Mouse (Mus musculus) effector memory CD4-positive, alpha-beta T cell, adult 7 months (primary cell): ENCODE data around the gene Ldhc. TPM values are rescaled to one million over a fixed set of nuclear protein-coding genes. Genes with fewer than 3 reads are reported as not detected.

ENCODE experiments used
- polyA plus RNA-seq: library from polyadenylated mRNA; unstranded; fragments of 100-300 nt; shearing (Covaris generic); gene quantifications from one replicate; pipeline ENCODE4 v1.2.1, GENCODE M21; 2017

The Ldhc gene
- polyA plus RNA-seq: not detected

DNA sequence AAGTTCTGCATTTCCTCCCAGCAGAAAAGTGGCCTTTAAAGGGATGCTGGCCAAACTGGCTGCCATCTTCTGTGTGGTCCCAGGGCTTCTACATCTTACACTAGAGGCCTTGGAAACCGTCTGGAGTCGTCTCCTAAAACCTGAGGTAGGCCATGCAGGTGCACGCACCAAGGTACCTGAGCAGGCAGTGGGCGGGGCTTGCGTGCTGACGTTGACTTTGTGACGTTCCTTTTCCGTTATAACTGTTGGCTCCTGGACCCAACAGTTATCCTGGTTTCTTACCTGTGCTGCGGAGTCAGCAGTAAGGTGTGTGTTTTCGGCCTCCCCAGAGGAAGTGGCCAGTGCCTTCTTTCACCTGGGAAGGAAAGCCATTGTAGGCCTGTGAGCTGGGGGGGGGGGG, at the start of gene Ldhc:
Gene Ldhc, plus strand, starts transcription at position 208 of the 400 bp plus-strand sequence.

DNA sequence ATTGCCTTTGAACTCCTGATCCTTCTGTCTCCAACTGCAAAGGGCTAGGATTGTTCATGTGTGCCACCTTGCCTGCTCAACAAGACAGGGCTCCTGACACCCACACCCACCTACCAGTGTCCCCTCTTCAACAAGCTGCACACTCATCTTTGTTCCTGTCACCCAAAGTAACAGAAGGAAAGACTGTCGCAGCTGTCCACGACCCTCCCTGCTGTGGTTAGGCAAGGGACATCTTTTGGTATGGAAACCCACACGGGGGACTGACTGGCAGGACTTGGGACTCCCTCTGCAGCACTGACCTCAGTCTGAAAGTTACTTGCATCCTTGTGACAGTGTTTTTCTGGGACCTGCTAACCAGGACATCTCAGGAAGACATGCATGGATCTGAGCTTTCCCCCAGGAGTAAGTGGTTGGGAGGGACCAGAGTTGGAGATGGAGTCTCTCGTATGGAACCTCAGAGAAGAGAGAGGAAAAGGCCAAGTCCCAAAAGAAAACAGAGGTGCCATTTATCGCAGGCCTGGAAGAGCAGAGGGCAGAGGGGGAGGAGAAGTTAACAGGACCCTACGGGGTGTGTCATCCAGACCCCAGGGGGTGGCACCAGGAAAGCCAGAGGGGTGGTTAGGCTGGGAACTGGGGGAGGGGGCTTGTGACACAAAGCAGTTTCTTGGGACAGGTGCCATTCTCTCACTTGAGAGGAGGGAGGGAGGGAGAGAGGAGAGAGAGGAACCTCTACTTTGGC, 20.0 kb upstream of the Ldhc start, which contains the start of gene Ldha:
Gene Ldha, plus strand, starts transcription at position 689 of the 739 bp plus-strand sequence.

DNA sequence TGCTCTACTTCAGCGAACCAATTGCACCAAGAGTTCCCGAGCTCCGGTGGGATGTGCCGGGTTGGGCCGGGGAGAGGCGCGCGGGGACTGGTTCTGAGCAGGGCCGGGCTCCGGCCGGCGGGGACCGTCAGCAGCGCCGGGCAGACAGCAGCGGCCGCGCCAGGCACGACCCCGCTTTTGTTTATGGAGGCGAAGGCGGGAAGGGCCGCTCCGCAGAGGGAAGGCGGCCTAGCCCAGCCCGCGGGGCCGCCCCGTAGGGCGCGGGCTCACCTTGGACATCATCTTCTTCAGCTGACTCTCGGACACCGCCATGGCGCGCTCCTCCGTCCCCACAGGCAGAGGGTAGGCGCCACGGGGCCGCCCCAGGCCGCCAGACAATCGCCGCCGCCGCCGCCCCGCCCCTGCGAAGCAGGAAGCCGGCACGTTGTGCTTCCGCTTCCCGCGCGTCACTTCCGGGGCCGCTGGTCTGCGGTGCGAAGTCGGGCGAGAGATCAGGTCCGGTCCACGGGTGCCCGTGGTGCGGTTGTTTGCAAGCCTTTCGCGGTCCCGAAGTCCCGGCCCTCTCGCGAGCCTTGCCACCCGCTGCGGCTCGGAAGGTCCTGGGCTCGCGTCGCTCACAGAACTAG, 58.7 kb downstream of the Ldhc start, which contains the start of gene Tsg101:
Gene Tsg101, minus strand, starts transcription at position 419 of the 626 bp plus-strand sequence.

Other genes starting within 250 kb of the Ldhc start
- gene Sergef, start 221.4 kb upstream of the Ldhc start, polyA plus RNA-seq: 19.9 TPM
- not detected for gene Tph1, start 188.7 kb upstream of the Ldhc start, polyA plus RNA-seq
- gene Saal1, start 150.5 kb upstream of the Ldhc start, polyA plus RNA-seq: 13.6 TPM
- gene Saa3, start 145.5 kb upstream of the Ldhc start, polyA plus RNA-seq: not detected
- not detected for gene Saa4, start 128.6 kb upstream of the Ldhc start, polyA plus RNA-seq
- gene Saa1, start 118.2 kb upstream of the Ldhc start, polyA plus RNA-seq: 0.51 TPM
- gene Saa2, start 109.4 kb upstream of the Ldhc start, polyA plus RNA-seq: not detected
- 36.6 TPM for gene Hps5, start 65.1 kb upstream of the Ldhc start, polyA plus RNA-seq
- 45.1 TPM for gene Gtf2h1, start 65.1 kb upstream of the Ldhc start, polyA plus RNA-seq
- 980 TPM for gene Ldha, start 19.7 kb upstream of the Ldhc start, polyA plus RNA-seq
- gene Tsg101, start 58.8 kb downstream of the Ldhc start, polyA plus RNA-seq: 113 TPM
- gene Uevld, start 97.3 kb downstream of the Ldhc start, polyA plus RNA-seq: 5.5 TPM
- gene Gm9999, start 122.4 kb downstream of the Ldhc start, polyA plus RNA-seq: not detected
- 93.0 TPM for gene Spty2d1, start 147.2 kb downstream of the Ldhc start, polyA plus RNA-seq
- 4.7 TPM for gene Tmem86a, start 189.4 kb downstream of the Ldhc start, polyA plus RNA-seq